Mouse (Mus musculus): ENCODE measurements around the gene Slc9a5.

- no peak for TF ChIP-seq CTCF (IDR thresholded peaks at IDR 0.05; ENCODE audit: borderline replicate concordance, insufficient read depth, low read depth, low read length)
- TF ChIP-seq POLR2A (IDR thresholded peaks at IDR 0.05; ENCODE audit: borderline replicate concordance, insufficient read depth, low read length): no peak
Measured at GRCm38 (mm10) chr8:105373032-105373431, 24.4 kb downstream of the Slc9a5 start, which contains the start of gene Plekhg4.
